Mouse (Mus musculus) heart, postnatal 0 days (tissue): ENCODE data around the gene Vwa2.

Experiments
- CTCF ChIP-seq: IDR thresholded peaks from 2 replicates; pipeline ENCODE4 v1.5.1; 2016; ENCODE audit warnings: antibody characterized with exemption, control low read depth, low read depth
- EP300 ChIP-seq: IDR thresholded peaks from 2 replicates; pipeline ENCODE4 v1.6.1; 2016; ENCODE audit warnings: antibody characterized with exemption, low read depth

DNA sequence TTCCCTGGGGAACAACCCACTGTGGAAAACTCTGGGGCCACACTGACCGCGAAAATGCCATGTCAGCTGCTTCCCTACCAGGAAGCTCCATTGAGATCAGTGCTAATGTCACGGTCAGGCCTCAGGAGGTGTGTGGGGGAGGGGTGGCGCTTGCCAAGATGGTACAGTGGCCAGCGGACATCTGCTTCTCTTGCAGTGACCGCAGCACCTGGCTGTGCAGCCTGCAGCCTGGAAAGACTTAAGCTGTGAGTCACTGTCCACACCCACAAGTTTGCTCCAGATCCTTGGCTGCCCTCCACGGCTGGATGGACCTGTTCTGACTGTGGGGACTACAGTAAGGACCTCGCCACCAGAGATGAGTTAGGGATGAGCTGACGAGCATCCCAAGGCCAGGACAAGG lies 65.8 kb downstream of the Vwa2 start:
- TF ChIP-seq CTCF, result no peak
- no peak for TF ChIP-seq EP300
